Mouse (Mus musculus): ENCODE results near the gene D430042O09Rik. TPM values are rescaled to one million over a fixed set of nuclear protein-coding genes. Genes with fewer than 3 reads are reported as not detected.

The D430042O09Rik gene
- polyA plus RNA-seq, 1 experiment from 2014 or later: 7.9 TPM

GRCm38 (mm10) chr7:125806571-125806970, 98.9 kb downstream of the D430042O09Rik start:
- Histone ChIP-seq H3K4me3 (ENCODE audit: low read length) (no peak overlapping the region), H3K9ac (ENCODE audit: low read length) (no peak overlapping the region), H3K27ac (ENCODE audit: low read length) (no peak overlapping the region), H3K9me3 (replicated peaks; ENCODE audit: control insufficient read depth, low read length) (no peaks in the 10 kb centered on the region), H3K36me3 (ENCODE audit: control insufficient read depth, insufficient read depth) (no peaks in the 10 kb centered on the region), H3K4me1 (ENCODE audit: control insufficient read depth, insufficient read depth, low read length) (peaks cover 3% of the 10 kb centered on the region; the same call in 1 of the 2 replicates), H3K4me2 (ENCODE audit: low read depth, low read length) (no peak overlapping the region), H3K27me3 (ENCODE audit: control insufficient read depth, insufficient read depth, low read length) (no peaks in the 10 kb centered on the region)
- no peak for ATAC-seq (replicated peaks; ENCODE audit: extremely low read depth, insufficient read depth, low FRiP score)
- 48% methylated on average over 1 of the region's 1 CpGs for WGBS

GRCm38 (mm10) chr7:125808210-125808609, 100.5 kb downstream of the D430042O09Rik start:
- no peaks in the 10 kb centered on the region for H3K9me3 ChIP-seq (replicated peaks; ENCODE audit: control insufficient read depth, low read length)
- no peak for ATAC-seq (replicated peaks; ENCODE audit: extremely low read depth, insufficient read depth, low FRiP score)
- WGBS: 74% methylated on average over 3 of the region's 3 CpGs

GRCm38 (mm10) chr7:125812721-125813120, 105.0 kb downstream of the D430042O09Rik start:
- no peak for ATAC-seq (replicated peaks; ENCODE audit: extremely low read depth, insufficient read depth, low FRiP score)
- Histone ChIP-seq H3K9me3 (replicated peaks; ENCODE audit: control insufficient read depth, low read length) (no peaks in the 10 kb centered on the region), H3K4me2 (ENCODE audit: low read depth, low read length) (no peak overlapping the region), H3K27ac (ENCODE audit: low read length) (no peak overlapping the region), H3K4me3 (ENCODE audit: low read length) (no peak overlapping the region), H3K9ac (ENCODE audit: low read length) (no peak overlapping the region), H3K36me3 (ENCODE audit: control insufficient read depth, insufficient read depth) (peaks cover 13% of the 10 kb centered on the region; the same call in 1 of the 2 replicates), H3K4me1 (ENCODE audit: control insufficient read depth, insufficient read depth, low read length) (no peaks in the 10 kb centered on the region), H3K27me3 (ENCODE audit: control insufficient read depth, insufficient read depth, low read length) (no peaks in the 10 kb centered on the region)
- WGBS: 90% methylated on average over 8 of the region's 8 CpGs

More at GRCm38 (mm10) chr7:125808210-125808609, 100.5 kb downstream of the D430042O09Rik start:
- Histone ChIP-seq H3K27ac (ENCODE audit: low read length) (no peak overlapping the region), H3K4me1 (ENCODE audit: control insufficient read depth, insufficient read depth, low read length) (peaks cover 3% of the 10 kb centered on the region; the same call in 1 of the 2 replicates), H3K4me3 (ENCODE audit: low read length) (no peak overlapping the region), H3K36me3 (ENCODE audit: control insufficient read depth, insufficient read depth) (0 out of 2 replicates have a peak, but pooled peaks cover 5% of the 10 kb centered on the region), H3K27me3 (ENCODE audit: control insufficient read depth, insufficient read depth, low read length) (no peaks in the 10 kb centered on the region), H3K9ac (ENCODE audit: low read length) (no peak overlapping the region), H3K4me2 (ENCODE audit: low read depth, low read length) (no peak overlapping the region)

GRCm38 (mm10) chr7:125815733-125816132, 108.0 kb downstream of the D430042O09Rik start:
- no peaks in the 10 kb centered on the region for H3K4me1 ChIP-seq (ENCODE audit: control insufficient read depth, insufficient read depth, low read length)
- H3K27me3 ChIP-seq (ENCODE audit: control insufficient read depth, insufficient read depth, low read length): no peaks in the 10 kb centered on the region
- ATAC-seq (replicated peaks; ENCODE audit: extremely low read depth, insufficient read depth, low FRiP score): no peak
- H3K36me3 ChIP-seq (ENCODE audit: control insufficient read depth, insufficient read depth): peaks cover 13% of the 10 kb centered on the region; the same call in 1 of the 2 replicates
- no peak overlapping the region for H3K4me2 ChIP-seq (ENCODE audit: low read depth, low read length)
- no peak overlapping the region for H3K4me3 ChIP-seq (ENCODE audit: low read length)
- H3K9me3 ChIP-seq (replicated peaks; ENCODE audit: control insufficient read depth, low read length): no peaks in the 10 kb centered on the region
- no peak overlapping the region for H3K27ac ChIP-seq (ENCODE audit: low read length)
- 68% methylated on average over 3 of the region's 3 CpGs for WGBS
- H3K9ac ChIP-seq (ENCODE audit: low read length): no peak overlapping the region

- 0 out of 2 replicates have a peak, but pooled peaks cover 2% of the 10 kb centered on the region for H3K4me1 ChIP-seq (ENCODE audit: control insufficient read depth, insufficient read depth, low read length)
- H3K27ac ChIP-seq (ENCODE audit: low read length): no peak overlapping the region
- 87% methylated on average over 9 of the region's 9 CpGs for WGBS
Observed at GRCm38 (mm10) chr7:125818301-125818712, 110.6 kb downstream of the D430042O09Rik start.

GRCm38 (mm10) chr7:125820233-125820632, 112.5 kb downstream of the D430042O09Rik start:
- Histone ChIP-seq H3K27me3 (ENCODE audit: control insufficient read depth, insufficient read depth, low read length) (no peaks in the 10 kb centered on the region), H3K4me2 (ENCODE audit: low read depth, low read length) (no peak overlapping the region), H3K9ac (ENCODE audit: low read length) (no peak overlapping the region), H3K4me1 (ENCODE audit: control insufficient read depth, insufficient read depth, low read length) (0 out of 2 replicates have a peak, but pooled peaks cover 2% of the 10 kb centered on the region), H3K4me3 (ENCODE audit: low read length) (no peak overlapping the region), H3K27ac (ENCODE audit: low read length) (no peak overlapping the region), H3K36me3 (ENCODE audit: control insufficient read depth, insufficient read depth) (no peaks in the 10 kb centered on the region), H3K9me3 (replicated peaks; ENCODE audit: control insufficient read depth, low read length) (no peaks in the 10 kb centered on the region)
- WGBS: 43% methylated on average over 2 of the region's 2 CpGs
- peak; percentile 45 for ATAC-seq (replicated peaks; ENCODE audit: extremely low read depth, insufficient read depth, low FRiP score)

More at GRCm38 (mm10) chr7:125818301-125818712, 110.6 kb downstream of the D430042O09Rik start:
- Histone ChIP-seq H3K4me3 (ENCODE audit: low read length) (no peak overlapping the region), H3K4me2 (ENCODE audit: low read depth, low read length) (no peak overlapping the region), H3K9ac (ENCODE audit: low read length) (no peak overlapping the region), H3K36me3 (ENCODE audit: control insufficient read depth, insufficient read depth) (peaks cover 7% of the 10 kb centered on the region; the same call in 1 of the 2 replicates), H3K9me3 (replicated peaks; ENCODE audit: control insufficient read depth, low read length) (no peaks in the 10 kb centered on the region), H3K27me3 (ENCODE audit: control insufficient read depth, insufficient read depth, low read length) (no peaks in the 10 kb centered on the region)
- ATAC-seq (replicated peaks; ENCODE audit: extremely low read depth, insufficient read depth, low FRiP score): no peak

GRCm38 (mm10) chr7:125826425-125826824, 118.7 kb downstream of the D430042O09Rik start:
- no peak overlapping the region for H3K27ac ChIP-seq (ENCODE audit: low read length)
- H3K4me2 ChIP-seq (ENCODE audit: low read depth, low read length): no peak overlapping the region
- H3K4me1 ChIP-seq (ENCODE audit: control insufficient read depth, insufficient read depth, low read length): peaks cover 41% of the 10 kb centered on the region
- peak; percentile 14; the same call in 1 of the 2 replicates for ATAC-seq (replicated peaks; ENCODE audit: extremely low read depth, insufficient read depth, low FRiP score)
- no peak overlapping the region for H3K4me3 ChIP-seq (ENCODE audit: low read length)
- H3K27me3 ChIP-seq (ENCODE audit: control insufficient read depth, insufficient read depth, low read length): no peaks in the 10 kb centered on the region
- H3K9me3 ChIP-seq (replicated peaks; ENCODE audit: control insufficient read depth, low read length): no peaks in the 10 kb centered on the region
- no peaks in the 10 kb centered on the region for H3K36me3 ChIP-seq (ENCODE audit: control insufficient read depth, insufficient read depth)
- 12% methylated on average over 2 of the region's 2 CpGs for WGBS
- H3K9ac ChIP-seq (ENCODE audit: low read length): no peak overlapping the region

- H3K4me3 ChIP-seq (ENCODE audit: low read length): no peak overlapping the region
- H3K36me3 ChIP-seq (ENCODE audit: control insufficient read depth, insufficient read depth): no peaks in the 10 kb centered on the region
- peaks cover 41% of the 10 kb centered on the region for H3K4me1 ChIP-seq (ENCODE audit: control insufficient read depth, insufficient read depth, low read length)
- no peaks in the 10 kb centered on the region for H3K9me3 ChIP-seq (replicated peaks; ENCODE audit: control insufficient read depth, low read length)
- ATAC-seq (replicated peaks; ENCODE audit: extremely low read depth, insufficient read depth, low FRiP score): no peak
- H3K27ac ChIP-seq (ENCODE audit: low read length): no peak overlapping the region
- H3K4me2 ChIP-seq (ENCODE audit: low read depth, low read length): no peak overlapping the region
- H3K27me3 ChIP-seq (ENCODE audit: control insufficient read depth, insufficient read depth, low read length): no peaks in the 10 kb centered on the region
- H3K9ac ChIP-seq (ENCODE audit: low read length): no peak overlapping the region
- 48% methylated on average over 3 of the region's 3 CpGs for WGBS
Observed at GRCm38 (mm10) chr7:125826887-125827286, 119.2 kb downstream of the D430042O09Rik start.

GRCm38 (mm10) chr7:125827420-125827819, 119.7 kb downstream of the D430042O09Rik start:
- Histone ChIP-seq H3K4me1 (ENCODE audit: control insufficient read depth, insufficient read depth, low read length) (peaks cover 45% of the 10 kb centered on the region), H3K9me3 (replicated peaks; ENCODE audit: control insufficient read depth, low read length) (no peaks in the 10 kb centered on the region), H3K27me3 (ENCODE audit: control insufficient read depth, insufficient read depth, low read length) (no peaks in the 10 kb centered on the region), H3K9ac (ENCODE audit: low read length) (peak overlapping the region; percentile 17; the same call in 1 of the 2 replicates), H3K36me3 (ENCODE audit: control insufficient read depth, insufficient read depth) (no peaks in the 10 kb centered on the region), H3K4me3 (ENCODE audit: low read length) (no peak overlapping the region), H3K27ac (ENCODE audit: low read length) (no peak overlapping the region), H3K4me2 (ENCODE audit: low read depth, low read length) (no peak overlapping the region)
- ATAC-seq (replicated peaks; ENCODE audit: extremely low read depth, insufficient read depth, low FRiP score): no peak
- WGBS: 52% methylated on average over 9 of the region's 9 CpGs

All from heart, embryonic 16.5 days (tissue).